Mouse (Mus musculus): Measurements from ENCODE around the gene Snapc2. TPM values are rescaled to one million over a fixed set of nuclear protein-coding genes. Genes with fewer than 3 reads are reported as not detected.
A peak's percentile ranks its signal among the peaks of the same experiment; 100 is the strongest.

Snapc2 gene
- polyA plus RNA-seq, 2 experiments, result 11.5 to 14.1 TPM

DNA sequence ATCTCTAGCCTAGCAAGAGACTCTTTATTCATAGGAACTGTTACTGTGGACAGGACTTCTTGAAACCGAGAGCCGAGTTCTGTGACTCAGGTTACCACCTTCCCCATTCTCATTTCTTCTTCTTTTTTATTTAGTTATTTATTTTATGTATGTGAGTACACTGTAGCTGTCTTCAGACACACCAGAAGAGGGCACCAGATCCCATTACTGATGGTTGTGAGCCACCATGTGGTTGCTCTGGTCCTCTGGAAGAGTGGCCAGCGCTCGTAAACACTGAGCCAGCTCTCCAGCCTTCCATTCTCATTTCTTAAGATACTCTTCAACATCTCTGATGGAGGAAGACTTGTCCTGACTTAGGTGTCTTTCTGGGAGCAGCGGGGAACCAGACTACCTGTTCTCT is 39.9 kb downstream of the Snapc2 start:
- H3K9ac ChIP-seq (replicated peaks), result no peak overlapping the region
- ATAC-seq (ENCODE audit: insufficient read depth) (no peak), DNase-seq (ENCODE audit: low read depth in 3 of 3, low spot score in 3 of 3) (no peak)
- no peak overlapping the region for H3K27ac ChIP-seq
- TF ChIP-seq CTCF (IDR thresholded peaks at IDR 0.05; ENCODE audit: low read depth) (no peak; the same call in 1 of the 2 replicates), EP300 (IDR thresholded peaks at IDR 0.05; ENCODE audit: low read depth) (no peak)
- H3K4me2 ChIP-seq (ENCODE audit: low read depth), result no peak overlapping the region
- no peaks in the 10 kb centered on the region for H3K4me1 ChIP-seq (replicated peaks; ENCODE audit: control insufficient read depth in 2 of 2, insufficient read depth in 2 of 2, low read length in 1 of 2)
- H3K4me3 ChIP-seq (ENCODE audit: insufficient read depth in 1 of 2, low read depth in 2 of 2, low read length in 2 of 2), result no peak overlapping the region
- WGBS (ENCODE audit: insufficient replicate concordance), result 85% methylated on average over 5 of the region's 5 CpGs
- H3K27me3 ChIP-seq (ENCODE audit: control insufficient read depth, insufficient read depth, low read length), result no peaks in the 10 kb centered on the region
- no peaks in the 10 kb centered on the region for H3K9me3 ChIP-seq (ENCODE audit: control insufficient read depth, low read length)
- peaks cover 70% of the 10 kb centered on the region for H3K36me3 ChIP-seq (replicated peaks; ENCODE audit: control insufficient read depth, insufficient read depth, low read depth)

DNA sequence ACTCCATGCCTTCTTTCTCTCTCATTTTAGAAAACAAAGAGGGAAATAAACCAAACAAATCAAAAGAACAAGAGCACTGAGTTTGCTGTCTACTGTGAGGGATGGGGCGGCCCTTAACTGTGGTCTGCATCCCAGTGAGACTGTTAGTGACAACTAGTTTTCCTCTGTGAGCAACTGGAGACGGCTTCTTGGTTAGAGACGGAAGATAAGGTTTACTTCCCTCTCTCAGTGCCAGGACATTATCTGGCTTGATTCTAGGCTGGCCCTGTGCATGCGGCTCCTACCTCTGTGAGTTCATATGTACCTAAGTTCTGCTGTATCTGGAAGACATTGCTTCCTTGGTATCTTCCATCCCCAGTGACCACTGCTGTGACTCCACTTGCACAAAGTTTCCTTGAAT is 44.9 kb downstream of the Snapc2 start:
- Histone ChIP-seq H3K4me3 (ENCODE audit: insufficient read depth in 1 of 2, low read depth in 2 of 2, low read length in 2 of 2) (no peak overlapping the region), H3K27ac (no peak overlapping the region), H3K9ac (replicated peaks) (no peak overlapping the region), H3K27me3 (ENCODE audit: control insufficient read depth, insufficient read depth, low read length) (no peaks in the 10 kb centered on the region), H3K36me3 (replicated peaks; ENCODE audit: control insufficient read depth, insufficient read depth, low read depth) (peaks cover 70% of the 10 kb centered on the region), H3K9me3 (ENCODE audit: control insufficient read depth, low read length) (no peaks in the 10 kb centered on the region), H3K4me2 (ENCODE audit: low read depth) (no peak overlapping the region), H3K4me1 (replicated peaks; ENCODE audit: control insufficient read depth in 2 of 2, insufficient read depth in 2 of 2, low read length in 1 of 2) (no peaks in the 10 kb centered on the region)
- no peak for DNase-seq (ENCODE audit: low read depth in 3 of 3, low spot score in 3 of 3)
- ATAC-seq (ENCODE audit: insufficient read depth), result no peak
- no peak for TF ChIP-seq CTCF (IDR thresholded peaks at IDR 0.05; ENCODE audit: low read depth)
- no peak for TF ChIP-seq EP300 (IDR thresholded peaks at IDR 0.05; ENCODE audit: low read depth)
- WGBS (ENCODE audit: insufficient replicate concordance), result 56% methylated on average over 4 of the region's 4 CpGs

DNA sequence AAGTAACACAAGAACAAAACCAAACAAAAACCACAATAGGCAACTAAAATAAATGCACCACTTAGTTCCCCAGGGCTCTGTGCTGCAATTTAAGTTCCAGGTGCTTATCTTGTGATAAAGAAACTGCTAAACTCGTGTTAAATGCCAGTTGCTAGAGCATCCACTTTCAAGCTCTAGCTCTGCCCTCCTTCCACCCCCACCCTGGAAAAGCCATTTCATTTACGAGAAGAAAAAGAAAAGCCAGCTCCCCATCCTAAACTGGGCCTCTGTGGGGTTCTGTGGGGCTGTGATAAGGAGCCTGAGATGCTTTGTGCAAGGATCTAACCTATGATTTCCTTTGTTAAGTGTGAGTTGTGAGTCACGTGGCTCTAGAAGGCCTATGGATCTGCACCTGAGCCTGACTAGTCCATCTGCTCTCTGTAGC is 51.3 kb downstream of the Snapc2 start:
- ATAC-seq (ENCODE audit: insufficient read depth), result peak; percentile 91
- Histone ChIP-seq H3K4me1 (replicated peaks; ENCODE audit: control insufficient read depth in 2 of 2, insufficient read depth in 2 of 2, low read length in 1 of 2) (peaks cover 4 to 10% of the 10 kb centered on the region in 2 experiments), H3K9me3 (ENCODE audit: control insufficient read depth, low read length) (no peaks in the 10 kb centered on the region), H3K4me2 (ENCODE audit: low read depth) (peak overlapping the region; percentile 15; the same call in 1 of the 2 replicates), H3K27me3 (ENCODE audit: control insufficient read depth, insufficient read depth, low read length) (no peaks in the 10 kb centered on the region), H3K4me3 (ENCODE audit: insufficient read depth in 1 of 2, low read depth in 2 of 2, low read length in 2 of 2) (no peak overlapping the region), H3K27ac (peak overlapping the region; percentile 14; the same call in 1 of the 2 replicates), H3K9ac (replicated peaks) (no peak overlapping the region), H3K36me3 (replicated peaks; ENCODE audit: control insufficient read depth, insufficient read depth, low read depth) (peaks cover 68% of the 10 kb centered on the region)
- WGBS (ENCODE audit: insufficient replicate concordance), result 14% methylated on average over 3 of the region's 3 CpGs
- peak in 2 of 3 experiments; percentile 47 to 49 for DNase-seq (ENCODE audit: low read depth in 3 of 3, low spot score in 3 of 3)
- TF ChIP-seq CTCF (IDR thresholded peaks at IDR 0.05; ENCODE audit: low read depth) (no peak), EP300 (IDR thresholded peaks at IDR 0.05; ENCODE audit: low read depth) (peak; percentile 61)

Other genes starting within 250 kb of the Snapc2 start
- gene Cd209f, start 147.2 kb upstream of the Snapc2 start, polyA plus RNA-seq (2012; rRNA removed), result 0.27 and 0.48 TPM in 2 replicates
- 0.76 and 0.97 TPM in 2 replicates for gene Cd209f, start 147.2 kb upstream of the Snapc2 start, polyA plus RNA-seq (2014; fragmentation: Nextera tagmentation; extraction: Ambion mirVana)
- gene Cd209g, start 119.0 kb upstream of the Snapc2 start, polyA plus RNA-seq (2012; rRNA removed), result 0.03 TPM in 1 of 2 replicates, not detected in the other
- gene Cd209g, start 119.0 kb upstream of the Snapc2 start, polyA plus RNA-seq (2014; fragmentation: Nextera tagmentation; extraction: Ambion mirVana), result 0.14 TPM in 1 of 2 replicates, not detected in the other
- 3.3 TPM in 2 replicates for gene Evi5l, start 86.5 kb upstream of the Snapc2 start, polyA plus RNA-seq (2012; rRNA removed)
- gene Evi5l, start 86.5 kb upstream of the Snapc2 start, polyA plus RNA-seq (2014; fragmentation: Nextera tagmentation; extraction: Ambion mirVana), result 3.4 and 4.9 TPM in 2 replicates
- 0.22 and 0.39 TPM in 2 replicates for gene Prr36, start 35.6 kb upstream of the Snapc2 start, polyA plus RNA-seq (2012; rRNA removed)
- gene Prr36, start 35.6 kb upstream of the Snapc2 start, polyA plus RNA-seq (2014; fragmentation: Nextera tagmentation; extraction: Ambion mirVana), result 0.17 and 0.33 TPM in 2 replicates
- 0.03 and 0.04 TPM in 2 replicates for gene Lrrc8e, start 26.3 kb upstream of the Snapc2 start, polyA plus RNA-seq (2012; rRNA removed)
- 0.13 and 0.18 TPM in 2 replicates for gene Lrrc8e, start 26.3 kb upstream of the Snapc2 start, polyA plus RNA-seq (2014; fragmentation: Nextera tagmentation; extraction: Ambion mirVana)
- 11.7 and 13.2 TPM in 2 replicates for gene Map2k7, start 14.3 kb upstream of the Snapc2 start, polyA plus RNA-seq (2012; rRNA removed)
- gene Map2k7, start 14.3 kb upstream of the Snapc2 start, polyA plus RNA-seq (2014; fragmentation: Nextera tagmentation; extraction: Ambion mirVana), result 6.6 and 7.8 TPM in 2 replicates
- 0.47 and 0.66 TPM in 2 replicates for gene Gm49320, start 14.2 kb upstream of the Snapc2 start, polyA plus RNA-seq (2012; rRNA removed)
- 0.05 and 0.14 TPM in 2 replicates for gene Gm49320, start 14.2 kb upstream of the Snapc2 start, polyA plus RNA-seq (2014; fragmentation: Nextera tagmentation; extraction: Ambion mirVana)
- gene Tgfbr3l, start 4.9 kb upstream of the Snapc2 start, polyA plus RNA-seq (2012; rRNA removed), result 5.2 and 6.4 TPM in 2 replicates
- 0.30 and 0.34 TPM in 2 replicates for gene Tgfbr3l, start 4.9 kb upstream of the Snapc2 start, polyA plus RNA-seq (2014; fragmentation: Nextera tagmentation; extraction: Ambion mirVana)
- 3.0 and 4.6 TPM in 2 replicates for gene Ctxn1, start 6.2 kb downstream of the Snapc2 start, polyA plus RNA-seq (2012; rRNA removed)
- 1.1 and 1.2 TPM in 2 replicates for gene Ctxn1, start 6.2 kb downstream of the Snapc2 start, polyA plus RNA-seq (2014; fragmentation: Nextera tagmentation; extraction: Ambion mirVana)
- 28.3 and 41.3 TPM in 2 replicates for gene Timm44, start 22.8 kb downstream of the Snapc2 start, polyA plus RNA-seq (2012; rRNA removed)
- gene Timm44, start 22.8 kb downstream of the Snapc2 start, polyA plus RNA-seq (2014; fragmentation: Nextera tagmentation; extraction: Ambion mirVana), result 38.5 and 42.4 TPM in 2 replicates
- gene Ccl25, start 72.1 kb downstream of the Snapc2 start, polyA plus RNA-seq (2012; rRNA removed), result 4.2 TPM in 2 replicates
- gene Ccl25, start 72.1 kb downstream of the Snapc2 start, polyA plus RNA-seq (2014; fragmentation: Nextera tagmentation; extraction: Ambion mirVana), result 4.0 and 5.2 TPM in 2 replicates
- 23.9 and 32.5 TPM in 2 replicates for gene Elavl1, start 72.3 kb downstream of the Snapc2 start, polyA plus RNA-seq (2012; rRNA removed)
- gene Elavl1, start 72.3 kb downstream of the Snapc2 start, polyA plus RNA-seq (2014; fragmentation: Nextera tagmentation; extraction: Ambion mirVana), result 94.5 and 118 TPM in 2 replicates
- 1.0 and 1.4 TPM in 2 replicates for gene Cers4, start 239.9 kb downstream of the Snapc2 start, polyA plus RNA-seq (2012; rRNA removed)
- 1.2 and 1.7 TPM in 2 replicates for gene Cers4, start 239.9 kb downstream of the Snapc2 start, polyA plus RNA-seq (2014; fragmentation: Nextera tagmentation; extraction: Ambion mirVana)

Data from liver, embryonic 14.5 days (tissue).